Mouse (Mus musculus): ENCODE data around the gene Gcnt2.
A peak's percentile ranks its signal among the peaks of the same experiment; 100 is the strongest.
"Not testable (repeated sequence)": the region's sequence is repeated elsewhere in the genome, so short reads cannot be mapped to it uniquely, and the experiment has no call there.

Gene Gcnt2

GRCm38 (mm10) chr13:40943066-40943465 lies 83.5 kb downstream of the Gcnt2 start:
- no peak for DNase-seq (ENCODE audit: low spot score)

GRCm38 (mm10) chr13:40943936-40944335 lies 84.4 kb downstream of the Gcnt2 start:
- no peak for DNase-seq (ENCODE audit: low spot score)

GRCm38 (mm10) chr13:40944346-40944745 lies 84.8 kb downstream of the Gcnt2 start:
- no peak for DNase-seq (ENCODE audit: low spot score)

- no peak for DNase-seq (ENCODE audit: low spot score)
These were observed 87.0 kb downstream of the Gcnt2 start for GRCm38 (mm10) chr13:40946513-40946912.

- no peak for DNase-seq (ENCODE audit: low spot score)
These were observed 88.1 kb downstream of the Gcnt2 start for GRCm38 (mm10) chr13:40947538-40948205.

- no peak for DNase-seq (ENCODE audit: low spot score)
These were observed 91.9 kb downstream of the Gcnt2 start for GRCm38 (mm10) chr13:40951386-40951976.

- DNase-seq (ENCODE audit: low spot score), result no peak
These were observed 93.7 kb downstream of the Gcnt2 start for GRCm38 (mm10) chr13:40953231-40953630.

- no peak for DNase-seq (ENCODE audit: low spot score)
These were observed 96.2 kb downstream of the Gcnt2 start for GRCm38 (mm10) chr13:40955773-40956172.

- no peak for DNase-seq (ENCODE audit: low spot score)
These were observed 108.1 kb downstream of the Gcnt2 start for GRCm38 (mm10) chr13:40967609-40968008.

GRCm38 (mm10) chr13:40968564-40968963 lies 109.0 kb downstream of the Gcnt2 start:
- no peak for DNase-seq (ENCODE audit: low spot score)

- no peak for DNase-seq (ENCODE audit: low spot score)
These were observed 110.3 kb downstream of the Gcnt2 start for GRCm38 (mm10) chr13:40969761-40970390.

GRCm38 (mm10) chr13:40971261-40971660 lies 111.7 kb downstream of the Gcnt2 start:
- DNase-seq (ENCODE audit: low spot score), result no peak

- DNase-seq (ENCODE audit: low spot score), result no peak
These were observed 112.3 kb downstream of the Gcnt2 start for GRCm38 (mm10) chr13:40971831-40972230.

GRCm38 (mm10) chr13:40972976-40973375 lies 113.4 kb downstream of the Gcnt2 start:
- DNase-seq (ENCODE audit: low spot score), result no peak

- DNase-seq (ENCODE audit: low spot score), result peak; percentile 39
These were observed 118.1 kb downstream of the Gcnt2 start for GRCm38 (mm10) chr13:40977609-40978008.

- no peak for DNase-seq (ENCODE audit: low spot score)
These were observed 119.1 kb downstream of the Gcnt2 start for GRCm38 (mm10) chr13:40978652-40979051.

GRCm38 (mm10) chr13:40979321-40979720 lies 119.8 kb downstream of the Gcnt2 start:
- DNase-seq (ENCODE audit: low spot score), result no peak

- DNase-seq (ENCODE audit: low spot score), result no peak
These were observed 123.2 kb downstream of the Gcnt2 start for GRCm38 (mm10) chr13:40982759-40983158.

- DNase-seq (ENCODE audit: low spot score), result no peak
These were observed 126.5 kb downstream of the Gcnt2 start for GRCm38 (mm10) chr13:40986081-40986480.

GRCm38 (mm10) chr13:40987608-40988303 lies 128.2 kb downstream of the Gcnt2 start:
- DNase-seq (ENCODE audit: low spot score), result not testable (repeated sequence)

GRCm38 (mm10) chr13:40988418-40988817 lies 128.9 kb downstream of the Gcnt2 start:
- DNase-seq (ENCODE audit: low spot score), result no peak

- DNase-seq (ENCODE audit: low spot score), result no peak
These were observed 135.1 kb downstream of the Gcnt2 start for GRCm38 (mm10) chr13:40994487-40995263.
